Mouse (Mus musculus) megakaryocyte, embryonic 14.5 days (primary cell): ENCODE measurements at regions not wholly inside any gene's neighbourhood (a gene's known extent, or its start where the extent isn't known, plus 50 kb on each side); places are given as distances from the start of the nearest gene placed in this dataset.

ENCODE experiments used
- FLI1 ChIP-seq: IDR thresholded peaks from 2 replicates; pipeline ENCODE4 v1.6.1; 2012; ENCODE audit warnings: low read length, inconsistent platforms, mixed read lengths
- GATA1 ChIP-seq: IDR thresholded peaks from 3 replicates; pipeline ENCODE4 v1.6.1; 2012; ENCODE audit warnings: mixed read lengths, low read length, inconsistent platforms, borderline replicate concordance

DNA sequence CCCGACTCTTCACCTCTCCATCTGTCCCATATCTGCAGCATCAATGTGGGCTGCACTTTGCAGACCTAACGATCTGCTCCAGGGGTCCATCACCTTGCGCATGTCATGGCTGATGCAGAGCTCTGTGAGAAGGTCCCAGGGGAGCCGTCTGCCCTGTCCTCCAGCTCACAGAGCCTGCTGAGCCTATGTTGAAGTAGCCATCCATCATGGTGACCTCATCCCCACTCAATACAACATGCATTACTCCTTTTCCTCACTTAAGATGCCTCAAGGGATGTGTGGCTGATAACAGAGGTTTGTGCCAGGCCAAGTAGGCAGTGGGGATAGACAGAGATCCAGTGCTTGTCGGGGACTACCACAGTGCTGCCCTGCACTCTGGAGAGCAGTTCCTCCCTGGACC, 107.4 kb downstream of the Ndufa10 start:
- TF ChIP-seq GATA1 (no peak), FLI1 (no peak)
